Mouse (Mus musculus) heart, postnatal 25 days (tissue): ENCODE measurements around the gene Pdss2. TPM values are rescaled to one million over a fixed set of nuclear protein-coding genes. Genes with fewer than 3 reads are reported as not detected.
"Not testable (repeated sequence)": the region's sequence is repeated elsewhere in the genome, so short reads cannot be mapped to it uniquely, and the experiment has no call there.

Experiments
- DNase-seq: peaks from one replicate; pipeline ENCODE4 v3.0.0; 2022; ENCODE audit warnings: low spot score
- intact Hi-C: fragments of 180-260 bp; cut with DNase I; formaldehyde crosslinking; loops from one replicate; pipeline ENCODE4 v1.15.1; 2025
- total RNA-seq, 2 experiments: library from RNA; stranded (reverse); gene quantifications; 2 replicates each; pipeline ENCODE4 v1.2.3; 2021

The Pdss2 gene
- total RNA-seq, 2 experiments from 2014 or later: 31.4 to 32.7 TPM

- intact Hi-C loops: no loop called here
- no peak for DNase-seq
These were observed 13.7 kb downstream of the Pdss2 start for GRCm38 (mm10) chr10:43235011-43235410.

- intact Hi-C loops: no loop called here
- DNase-seq: no peak
These were observed 14.7 kb downstream of the Pdss2 start for GRCm38 (mm10) chr10:43235758-43236669.

GRCm38 (mm10) chr10:43242215-43242614, 20.9 kb downstream of the Pdss2 start:
- intact Hi-C loops: no loop called here
- no peak for DNase-seq

- intact Hi-C loops: no loop called here
- no peak for DNase-seq
These were observed 23.0 kb downstream of the Pdss2 start for GRCm38 (mm10) chr10:43244262-43244806.

- no peak for DNase-seq
- intact Hi-C loops: no loop called here
These were observed 24.3 kb downstream of the Pdss2 start for GRCm38 (mm10) chr10:43245461-43246200.

- intact Hi-C loops: no loop called here
These were observed 26.7 kb downstream of the Pdss2 start for GRCm38 (mm10) chr10:43247994-43248393.

GRCm38 (mm10) chr10:43252324-43252723, 31.0 kb downstream of the Pdss2 start:
- intact Hi-C loops: no loop called here
- DNase-seq: no peak

More at GRCm38 (mm10) chr10:43247994-43248393, 26.7 kb downstream of the Pdss2 start:
- no peak for DNase-seq

GRCm38 (mm10) chr10:43256965-43257364, 35.7 kb downstream of the Pdss2 start:
- DNase-seq, intact Hi-C loops: not testable (repeated sequence)

- intact Hi-C loops, DNase-seq: not testable (repeated sequence)
These were observed 36.2 kb downstream of the Pdss2 start for GRCm38 (mm10) chr10:43257500-43257899.

- intact Hi-C loops: no loop called here
- no peak for DNase-seq
These were observed 50.0 kb downstream of the Pdss2 start for GRCm38 (mm10) chr10:43271318-43271717.

- DNase-seq: no peak
- intact Hi-C loops: no loop called here
These were observed 51.1 kb downstream of the Pdss2 start for GRCm38 (mm10) chr10:43272381-43272780.

GRCm38 (mm10) chr10:43273057-43273456, 51.8 kb downstream of the Pdss2 start:
- intact Hi-C loops: no loop called here
- DNase-seq: no peak

GRCm38 (mm10) chr10:43275446-43275845, 54.2 kb downstream of the Pdss2 start:
- intact Hi-C loops: no loop called here
- no peak for DNase-seq

GRCm38 (mm10) chr10:43276116-43276659, 54.9 kb downstream of the Pdss2 start:
- intact Hi-C loops: no loop called here
- DNase-seq: no peak

GRCm38 (mm10) chr10:43277266-43278145, 56.2 kb downstream of the Pdss2 start:
- intact Hi-C loops: no loop called here
- DNase-seq: no peak

- no peak for DNase-seq
- intact Hi-C loops: no loop called here
These were observed 58.5 kb downstream of the Pdss2 start for GRCm38 (mm10) chr10:43279637-43280288.

GRCm38 (mm10) chr10:43285541-43285940, 64.3 kb downstream of the Pdss2 start:
- intact Hi-C loops: no loop called here
- DNase-seq: no peak

- intact Hi-C loops: no loop called here
- DNase-seq: no peak
These were observed 69.4 kb downstream of the Pdss2 start for GRCm38 (mm10) chr10:43290638-43291230.

GRCm38 (mm10) chr10:43291333-43291736, 70.0 kb downstream of the Pdss2 start:
- intact Hi-C loops: no loop called here
- DNase-seq: no peak
